Mouse (Mus musculus): Measurements from ENCODE around the gene Syt9.

Syt9 gene

GRCm38 (mm10) chr7:107370232-107371125, at the start of gene Syt9:
Syt9 (plus strand) TSS chr7:107370728.
- in situ Hi-C loops (cut with MboI; ENCODE audit: low pct_unique_long_range_greater_than_20kb in 1 of 2, low sequenced_read_pairs in 2 of 2, unreplicated experiment in 1 of 2): no loop called here

GRCm38 (mm10) chr7:107339013-107339412, 31.5 kb upstream of the Syt9 start:
- in situ Hi-C loops (cut with MboI; ENCODE audit: low pct_unique_long_range_greater_than_20kb in 1 of 2, low sequenced_read_pairs in 2 of 2, unreplicated experiment in 1 of 2): no loop called here

- in situ Hi-C loops (cut with MboI; ENCODE audit: low pct_unique_long_range_greater_than_20kb in 1 of 2, low sequenced_read_pairs in 2 of 2, unreplicated experiment in 1 of 2): no loop called here
These were observed 30.9 kb upstream of the Syt9 start for GRCm38 (mm10) chr7:107339560-107340057.

GRCm38 (mm10) chr7:107340221-107340620, 30.3 kb upstream of the Syt9 start:
- in situ Hi-C loops (cut with MboI; ENCODE audit: low pct_unique_long_range_greater_than_20kb in 1 of 2, low sequenced_read_pairs in 2 of 2, unreplicated experiment in 1 of 2): no loop called here

GRCm38 (mm10) chr7:107341519-107342190, 28.9 kb upstream of the Syt9 start:
- in situ Hi-C loops (cut with MboI; ENCODE audit: low pct_unique_long_range_greater_than_20kb in 1 of 2, low sequenced_read_pairs in 2 of 2, unreplicated experiment in 1 of 2): no loop called here

GRCm38 (mm10) chr7:107349201-107349600, 21.3 kb upstream of the Syt9 start:
- in situ Hi-C loops (cut with MboI; ENCODE audit: low pct_unique_long_range_greater_than_20kb in 1 of 2, low sequenced_read_pairs in 2 of 2, unreplicated experiment in 1 of 2): no loop called here

- in situ Hi-C loops (cut with MboI; ENCODE audit: low pct_unique_long_range_greater_than_20kb in 1 of 2, low sequenced_read_pairs in 2 of 2, unreplicated experiment in 1 of 2): no loop called here
These were observed 8.4 kb upstream of the Syt9 start for GRCm38 (mm10) chr7:107362153-107362552.

GRCm38 (mm10) chr7:107362634-107363033, 7.9 kb upstream of the Syt9 start:
- in situ Hi-C loops (cut with MboI; ENCODE audit: low pct_unique_long_range_greater_than_20kb in 1 of 2, low sequenced_read_pairs in 2 of 2, unreplicated experiment in 1 of 2): no loop called here

GRCm38 (mm10) chr7:107371126-107371920, 795 bp downstream of the Syt9 start:
- in situ Hi-C loops (cut with MboI; ENCODE audit: low pct_unique_long_range_greater_than_20kb in 1 of 2, low sequenced_read_pairs in 2 of 2, unreplicated experiment in 1 of 2): no loop called here

GRCm38 (mm10) chr7:107380562-107380961, 10.0 kb downstream of the Syt9 start:
- in situ Hi-C loops (cut with MboI; ENCODE audit: low pct_unique_long_range_greater_than_20kb in 1 of 2, low sequenced_read_pairs in 2 of 2, unreplicated experiment in 1 of 2): no loop called here

GRCm38 (mm10) chr7:107389604-107390003, 19.1 kb downstream of the Syt9 start:
- in situ Hi-C loops (cut with MboI; ENCODE audit: low pct_unique_long_range_greater_than_20kb in 1 of 2, low sequenced_read_pairs in 2 of 2, unreplicated experiment in 1 of 2): no loop called here

GRCm38 (mm10) chr7:107392749-107393148, 22.2 kb downstream of the Syt9 start:
- in situ Hi-C loops (cut with MboI; ENCODE audit: low pct_unique_long_range_greater_than_20kb in 1 of 2, low sequenced_read_pairs in 2 of 2, unreplicated experiment in 1 of 2): no loop called here

- in situ Hi-C loops (cut with MboI; ENCODE audit: low pct_unique_long_range_greater_than_20kb in 1 of 2, low sequenced_read_pairs in 2 of 2, unreplicated experiment in 1 of 2): no loop called here
These were observed 29.7 kb downstream of the Syt9 start for GRCm38 (mm10) chr7:107400061-107400799.

- in situ Hi-C loops (cut with MboI; ENCODE audit: low pct_unique_long_range_greater_than_20kb in 1 of 2, low sequenced_read_pairs in 2 of 2, unreplicated experiment in 1 of 2): no loop called here
These were observed 32.7 kb downstream of the Syt9 start for GRCm38 (mm10) chr7:107403261-107403660.

- in situ Hi-C loops (cut with MboI; ENCODE audit: low pct_unique_long_range_greater_than_20kb in 1 of 2, low sequenced_read_pairs in 2 of 2, unreplicated experiment in 1 of 2): no loop called here
These were observed 44.4 kb downstream of the Syt9 start for GRCm38 (mm10) chr7:107414928-107415327.

GRCm38 (mm10) chr7:107417043-107417850, 46.7 kb downstream of the Syt9 start:
- in situ Hi-C loops (cut with MboI; ENCODE audit: low pct_unique_long_range_greater_than_20kb in 1 of 2, low sequenced_read_pairs in 2 of 2, unreplicated experiment in 1 of 2): no loop called here

- in situ Hi-C loops (cut with MboI; ENCODE audit: low pct_unique_long_range_greater_than_20kb in 1 of 2, low sequenced_read_pairs in 2 of 2, unreplicated experiment in 1 of 2): no loop called here
These were observed 66.9 kb downstream of the Syt9 start for GRCm38 (mm10) chr7:107437381-107437780.

All from mouse embryonic stem cell (cell line).